Mouse (Mus musculus) heart, embryonic 14.5 days (tissue): ENCODE results near the gene Tuba3a. TPM values are rescaled to one million over a fixed set of nuclear protein-coding genes. Genes with fewer than 3 reads are reported as not detected.
"Not testable (repeated sequence)": the region's sequence is repeated elsewhere in the genome, so short reads cannot be mapped to it uniquely, and the experiment has no call there.

ENCODE experiments used
- ATAC-seq: fragments of 200-750 bp; cut with Nextera tagmentation; 2 replicates; pipeline ENCODE4 v1.8.0; 2017; ENCODE audit warnings: low read depth, moderate TSS enrichment; ENCODE audit not compliant: insufficient number of reproducible peaks, insufficient read depth, low FRiP score
- H3K27ac ChIP-seq, 2 experiments: fragments of 200-500 bp in 1 of 2; fragments of 300-500 bp in 1 of 2; sonication (generic) in 1 of 2; replicated peaks in 1 of 2; 2 replicates each; pipeline ENCODE4 v1.5.1; 2012 to 2014; ENCODE audit warnings: low read depth in 2 of 2, low read length in 2 of 2, control low read depth in 1 of 2, mild to moderate bottlenecking in 1 of 2, mixed read lengths in 1 of 2; ENCODE audit not compliant: control insufficient read depth in 1 of 2, insufficient read depth in 1 of 2
- H3K27me3 ChIP-seq: fragments of 300-500 bp; sonication (generic); 2 replicates; pipeline ENCODE4 v1.6.1; 2014; ENCODE audit warnings: mild to moderate bottlenecking, low read length, control low read depth; ENCODE audit not compliant: control insufficient read depth, insufficient read depth
- H3K36me3 ChIP-seq: fragments of 300-500 bp; sonication (generic); 2 replicates; pipeline ENCODE4 v1.6.1; 2014; ENCODE audit warnings: mild to moderate bottlenecking, control low read depth, low read length, mixed read lengths; ENCODE audit not compliant: control insufficient read depth, insufficient read depth
- H3K4me1 ChIP-seq, 2 experiments: fragments of 200-500 bp in 1 of 2; fragments of 300-500 bp in 1 of 2; sonication (generic) in 1 of 2; 2 replicates each; pipeline ENCODE4 v1.6.1; 2012 to 2014; ENCODE audit warnings: low read length in 2 of 2, control low read depth in 1 of 2, mixed read lengths in 1 of 2; ENCODE audit not compliant: control insufficient read depth in 2 of 2, insufficient read depth in 2 of 2
- H3K4me2 ChIP-seq: fragments of 300-500 bp; sonication (generic); 2 replicates; pipeline ENCODE4 v1.6.1; 2014; ENCODE audit warnings: mild to moderate bottlenecking, low read length
- H3K4me3 ChIP-seq, 2 experiments: fragments of 200-500 bp in 1 of 2; fragments of 300-500 bp in 1 of 2; sonication (generic) in 1 of 2; 2 replicates each; pipeline ENCODE4 v1.5.1; 2012 to 2014; ENCODE audit warnings: low read length in 2 of 2, mild to moderate bottlenecking in 2 of 2, control low read depth in 1 of 2, low read depth in 1 of 2, moderate library complexity in 1 of 2; ENCODE audit not compliant: control insufficient read depth in 1 of 2, insufficient read depth in 1 of 2
- H3K9ac ChIP-seq: fragments of 300-500 bp; sonication (generic); 2 replicates; pipeline ENCODE4 v1.6.1; 2014; ENCODE audit warnings: mild to moderate bottlenecking, low read length
- H3K9me3 ChIP-seq: fragments of 300-500 bp; sonication (generic); 2 replicates; pipeline ENCODE4 v1.6.1; 2016; ENCODE audit warnings: low read length, control low read depth; ENCODE audit not compliant: control insufficient read depth
- WGBS: fragments of 180-500 bp; shearing (Covaris S2); extraction: QIAGEN DNeasy Blood & Tissue Kit; methylation state at CpG from one replicate; pipeline ENCODE4 v1.1.7; 2014; 5-methylcytosine and 5-hydroxymethylcytosine counted together
- polyA plus RNA-seq: library from polyadenylated mRNA; unstranded; fragments of >200 nt; fragmentation: Nextera tagmentation; extraction: Ambion mirVana; gene quantifications from 2 replicates; pipeline ENCODE4 v1.2.1, GENCODE M21; 2014

The Tuba3a gene
- polyA plus RNA-seq, 1 experiment from 2014 or later: not detected

GRCm38 (mm10) chr6:125305465-125305864 is 19.6 kb upstream of the Tuba3a start:
- no peak for ATAC-seq
- Histone ChIP-seq H3K4me3 (no peak overlapping the region), H3K9ac (no peak overlapping the region), H3K4me2 (no peak overlapping the region), H3K4me1 (0 out of 4 replicates have a peak, but pooled peaks cover 0 to 4% of the 10 kb centered on the region in 2 experiments), H3K9me3 (no peaks in the 10 kb centered on the region), H3K36me3 (peaks cover 40% of the 10 kb centered on the region), H3K27me3 (no peaks in the 10 kb centered on the region), H3K27ac (no peak overlapping the region)
- 68% methylated on average over 6 of the region's 6 CpGs for WGBS

GRCm38 (mm10) chr6:125304408-125304807 is 18.6 kb upstream of the Tuba3a start:
- not testable (repeated sequence) for H3K4me3 ChIP-seq, H3K27ac ChIP-seq, H3K27me3 ChIP-seq, ATAC-seq, H3K4me2 ChIP-seq, H3K4me1 ChIP-seq, H3K9ac ChIP-seq, H3K9me3 ChIP-seq
- peaks cover 32% of the 10 kb centered on the region for H3K36me3 ChIP-seq
- WGBS: 84% methylated on average over 7 of the region's 7 CpGs

GRCm38 (mm10) chr6:125303242-125303641 is 17.4 kb upstream of the Tuba3a start:
- WGBS: 82% methylated on average over 4 of the region's 4 CpGs
- H3K27ac ChIP-seq: no peak overlapping the region

GRCm38 (mm10) chr6:125302231-125302982 is 16.6 kb upstream of the Tuba3a start:
- no peaks in the 10 kb centered on the region for H3K9me3 ChIP-seq
- ATAC-seq: no peak
- whole genome bisulfite sequencing: 83% methylated on average over 24 of the region's 24 CpGs
- H3K4me2 ChIP-seq: no peak overlapping the region
- peaks cover 14% of the 10 kb centered on the region for H3K36me3 ChIP-seq
- no peaks in the 10 kb centered on the region for H3K27me3 ChIP-seq
- H3K4me3 ChIP-seq: no peak overlapping the region
- H3K27ac ChIP-seq: no peak overlapping the region
- no peaks in the 10 kb centered on the region for H3K4me1 ChIP-seq
- no peak overlapping the region for H3K9ac ChIP-seq

More at GRCm38 (mm10) chr6:125303242-125303641, 17.4 kb upstream of the Tuba3a start:
- ATAC-seq: no peak
- Histone ChIP-seq H3K4me2 (no peak overlapping the region), H3K4me1 (no peaks in the 10 kb centered on the region), H3K9ac (no peak overlapping the region), H3K9me3 (no peaks in the 10 kb centered on the region), H3K27me3 (no peaks in the 10 kb centered on the region), H3K36me3 (peaks cover 20% of the 10 kb centered on the region), H3K4me3 (no peak overlapping the region)

- 57% methylated on average over 1 of the region's 1 CpGs for WGBS
These were observed 15.1 kb upstream of the Tuba3a start for GRCm38 (mm10) chr6:125300982-125301381.

GRCm38 (mm10) chr6:125297149-125297820 is 11.4 kb upstream of the Tuba3a start:
- 0 out of 2 replicates have a peak, but pooled peaks cover 6% of the 10 kb centered on the region for H3K9me3 ChIP-seq
- H3K27me3 ChIP-seq: no peaks in the 10 kb centered on the region
- H3K36me3 ChIP-seq: no peaks in the 10 kb centered on the region
- 68% methylated on average over 5 of the region's 5 CpGs for WGBS
- no peak for ATAC-seq
- no peak overlapping the region for H3K27ac ChIP-seq
- no peak overlapping the region for H3K9ac ChIP-seq
- no peaks in the 10 kb centered on the region for H3K4me1 ChIP-seq
- no peak overlapping the region for H3K4me3 ChIP-seq
- H3K4me2 ChIP-seq: no peak overlapping the region

More at GRCm38 (mm10) chr6:125300982-125301381, 15.1 kb upstream of the Tuba3a start:
- Histone ChIP-seq H3K4me2 (no peak overlapping the region), H3K9me3 (no peaks in the 10 kb centered on the region), H3K4me3 (no peak overlapping the region), H3K36me3 (peaks cover under 1% of the 10 kb centered on the region; the same call in 1 of the 2 replicates), H3K4me1 (no peaks in the 10 kb centered on the region), H3K27ac (no peak overlapping the region), H3K27me3 (no peaks in the 10 kb centered on the region), H3K9ac (no peak overlapping the region)
- ATAC-seq: no peak

GRCm38 (mm10) chr6:125294049-125294448 is 8.2 kb upstream of the Tuba3a start:
- Histone ChIP-seq H3K36me3 (no peaks in the 10 kb centered on the region), H3K27ac (no peak overlapping the region), H3K4me3 (no peak overlapping the region), H3K9me3 (0 out of 2 replicates have a peak, but pooled peaks cover 6% of the 10 kb centered on the region), H3K4me1 (no peaks in the 10 kb centered on the region), H3K4me2 (no peak overlapping the region), H3K9ac (no peak overlapping the region), H3K27me3 (no peaks in the 10 kb centered on the region)
- no peak for ATAC-seq
- 86% methylated on average over 4 of the region's 4 CpGs for WGBS
